Mouse (Mus musculus): ENCODE results near the gene Gm48552. TPM values are rescaled to one million over a fixed set of nuclear protein-coding genes. Genes with fewer than 3 reads are reported as not detected.

Gene Gm48552
- polyA plus RNA-seq, 1 experiment from 2014 or later, result 0.44 TPM

- peak overlapping the region; percentile 84 for H3K27ac ChIP-seq (ENCODE audit: low read length)
- peak overlapping the region; percentile 87 for H3K4me3 ChIP-seq (ENCODE audit: low read depth, low read length)
- H3K4me1 ChIP-seq (ENCODE audit: control insufficient read depth, low read depth, low read length), result peaks cover 74% of the 10 kb centered on the region
- no peaks in the 10 kb centered on the region for H3K27me3 ChIP-seq (ENCODE audit: control insufficient read depth, insufficient read depth, low read depth, low read length)
- H3K9ac ChIP-seq (ENCODE audit: low read depth, low read length), result peak overlapping the region; percentile 97
- H3K9me3 ChIP-seq (replicated peaks; ENCODE audit: control insufficient read depth, low read length), result no peaks in the 10 kb centered on the region
- no peak for ATAC-seq (ENCODE audit: low read depth)
- 21% methylated on average over 1 of the region's 1 CpGs for WGBS (ENCODE audit: insufficient replicate concordance)
- peaks cover 5% of the 10 kb centered on the region; the same call in 1 of the 2 replicates for H3K36me3 ChIP-seq (ENCODE audit: control insufficient read depth, insufficient read depth)
- peak overlapping the region; percentile 92 for H3K4me2 ChIP-seq (ENCODE audit: low read depth, low read length)
Observed at GRCm38 (mm10) chr10:81358841-81359240, 30.0 kb upstream of the Gm48552 start.

GRCm38 (mm10) chr10:81360721-81361120 lies 28.1 kb upstream of the Gm48552 start:
- Histone ChIP-seq H3K27me3 (ENCODE audit: control insufficient read depth, insufficient read depth, low read depth, low read length) (no peaks in the 10 kb centered on the region), H3K4me1 (ENCODE audit: control insufficient read depth, low read depth, low read length) (peaks cover 89% of the 10 kb centered on the region), H3K4me2 (ENCODE audit: low read depth, low read length) (peak overlapping the region; percentile 21; the same call in 1 of the 2 replicates), H3K27ac (ENCODE audit: low read length) (peak overlapping the region; percentile 84), H3K9ac (ENCODE audit: low read depth, low read length) (peak overlapping the region; percentile 43; the same call in 1 of the 2 replicates), H3K4me3 (ENCODE audit: low read depth, low read length) (no peak overlapping the region), H3K9me3 (replicated peaks; ENCODE audit: control insufficient read depth, low read length) (no peaks in the 10 kb centered on the region), H3K36me3 (ENCODE audit: control insufficient read depth, insufficient read depth) (peaks cover 9% of the 10 kb centered on the region)
- 65% methylated on average over 8 of the region's 8 CpGs for WGBS (ENCODE audit: insufficient replicate concordance)
- ATAC-seq (ENCODE audit: low read depth), result no peak

GRCm38 (mm10) chr10:81362336-81362949 lies 26.4 kb upstream of the Gm48552 start:
- no peaks in the 10 kb centered on the region for H3K27me3 ChIP-seq (ENCODE audit: control insufficient read depth, insufficient read depth, low read depth, low read length)
- peaks cover 90% of the 10 kb centered on the region for H3K4me1 ChIP-seq (ENCODE audit: control insufficient read depth, low read depth, low read length)
- WGBS (ENCODE audit: insufficient replicate concordance), result 22% methylated on average over 12 of the region's 12 CpGs
- H3K9me3 ChIP-seq (replicated peaks; ENCODE audit: control insufficient read depth, low read length), result no peaks in the 10 kb centered on the region
- peaks cover 26% of the 10 kb centered on the region for H3K36me3 ChIP-seq (ENCODE audit: control insufficient read depth, insufficient read depth)
- H3K9ac ChIP-seq (ENCODE audit: low read depth, low read length), result peak overlapping the region; percentile 47
- peak overlapping the region; percentile 55 for H3K4me2 ChIP-seq (ENCODE audit: low read depth, low read length)
- peak overlapping the region; percentile 84 for H3K27ac ChIP-seq (ENCODE audit: low read length)
- peak; percentile 85 for ATAC-seq (ENCODE audit: low read depth)
- H3K4me3 ChIP-seq (ENCODE audit: low read depth, low read length), result peak overlapping the region; percentile 22; the same call in 1 of the 2 replicates

DNA sequence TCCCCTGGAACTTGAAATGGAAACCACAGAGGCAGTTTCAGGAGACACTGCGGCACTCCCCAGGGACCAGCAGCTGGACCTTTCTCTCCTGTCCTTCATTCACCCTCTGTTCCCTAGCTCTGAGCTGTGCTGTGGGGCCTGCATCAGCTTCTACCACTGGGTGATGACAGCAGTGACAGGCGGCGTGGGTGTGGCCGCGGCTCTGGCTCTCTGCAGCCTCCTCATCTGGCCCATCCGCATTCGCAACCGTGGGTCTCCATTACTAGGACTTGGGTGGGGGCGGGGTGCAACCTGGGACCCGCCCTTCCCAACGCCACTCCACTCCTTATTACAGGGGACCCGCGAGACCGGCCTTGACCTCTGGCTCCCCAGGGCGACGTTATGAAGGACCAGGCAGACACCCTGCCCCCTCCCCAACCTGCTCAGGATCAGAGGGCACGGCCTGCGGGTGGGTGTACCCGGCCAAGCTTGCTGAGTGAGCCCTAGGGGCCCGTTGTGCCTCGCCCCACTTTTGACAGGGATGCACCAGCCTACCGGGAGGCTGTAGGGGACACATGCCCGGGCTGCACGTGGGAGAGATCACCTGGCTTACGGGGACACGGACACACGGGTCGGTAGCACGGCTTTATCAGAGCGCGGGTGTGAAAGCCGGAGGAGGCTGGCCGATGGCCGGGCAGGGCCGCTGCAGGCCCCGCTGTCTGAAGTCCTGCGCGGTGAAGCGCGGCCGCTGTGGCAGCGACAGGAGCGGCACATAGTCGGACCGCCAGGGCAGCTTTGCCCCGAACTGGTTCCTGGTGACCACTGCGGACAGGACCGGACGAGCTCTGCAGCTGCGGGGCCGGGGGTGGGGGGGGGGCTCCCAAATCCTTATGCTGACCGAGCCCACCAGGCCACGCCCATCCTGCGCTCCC lies 25.1 kb upstream of the Gm48552 start:
- H3K36me3 ChIP-seq (ENCODE audit: control insufficient read depth, insufficient read depth), result peaks cover 38% of the 10 kb centered on the region
- H3K27ac ChIP-seq (ENCODE audit: low read length), result peak overlapping the region; percentile 84
- H3K27me3 ChIP-seq (ENCODE audit: control insufficient read depth, insufficient read depth, low read depth, low read length), result no peaks in the 10 kb centered on the region
- peak overlapping the region; percentile 55; the same call in 1 of the 2 replicates for H3K4me2 ChIP-seq (ENCODE audit: low read depth, low read length)
- 62% methylated on average over 54 of the region's 54 CpGs for WGBS (ENCODE audit: insufficient replicate concordance)
- ATAC-seq (ENCODE audit: low read depth), result no peak
- no peaks in the 10 kb centered on the region for H3K9me3 ChIP-seq (replicated peaks; ENCODE audit: control insufficient read depth, low read length)
- H3K4me3 ChIP-seq (ENCODE audit: low read depth, low read length), result no peak overlapping the region
- peak overlapping the region; percentile 47 for H3K9ac ChIP-seq (ENCODE audit: low read depth, low read length)
- H3K4me1 ChIP-seq (ENCODE audit: control insufficient read depth, low read depth, low read length), result peaks cover 85% of the 10 kb centered on the region

DNA sequence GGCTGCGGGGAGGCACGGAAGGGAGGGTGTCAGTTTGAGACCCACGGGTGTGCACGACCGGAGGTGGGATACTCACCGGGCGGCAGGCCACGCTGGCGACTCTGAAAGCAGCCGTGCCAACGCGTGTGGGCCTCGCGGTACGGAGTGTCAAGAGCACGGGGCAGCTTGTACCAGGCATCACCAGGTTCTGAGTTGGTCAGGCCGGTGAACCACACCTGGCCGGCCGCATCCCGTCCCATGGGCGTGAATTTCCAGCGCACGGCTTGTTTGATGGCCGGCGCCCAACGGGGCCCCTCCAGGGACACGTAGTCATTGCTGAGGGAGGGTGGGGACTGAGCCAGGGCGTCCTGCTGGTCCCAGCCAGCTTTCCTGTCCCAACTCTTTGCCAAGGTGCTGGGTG lies 24.1 kb upstream of the Gm48552 start:
- Histone ChIP-seq H3K9ac (ENCODE audit: low read depth, low read length) (peak overlapping the region; percentile 15; the same call in 1 of the 2 replicates), H3K4me3 (ENCODE audit: low read depth, low read length) (no peak overlapping the region), H3K4me1 (ENCODE audit: control insufficient read depth, low read depth, low read length) (peaks cover 75% of the 10 kb centered on the region), H3K4me2 (ENCODE audit: low read depth, low read length) (no peak overlapping the region), H3K27ac (ENCODE audit: low read length) (peak overlapping the region; percentile 78), H3K36me3 (ENCODE audit: control insufficient read depth, insufficient read depth) (peaks cover 48% of the 10 kb centered on the region), H3K9me3 (replicated peaks; ENCODE audit: control insufficient read depth, low read length) (no peaks in the 10 kb centered on the region), H3K27me3 (ENCODE audit: control insufficient read depth, insufficient read depth, low read depth, low read length) (no peaks in the 10 kb centered on the region)
- no peak for ATAC-seq (ENCODE audit: low read depth)
- WGBS (ENCODE audit: insufficient replicate concordance), result 58% methylated on average over 28 of the region's 28 CpGs

GRCm38 (mm10) chr10:81365073-81365472 lies 23.7 kb upstream of the Gm48552 start:
- H3K4me2 ChIP-seq (ENCODE audit: low read depth, low read length), result no peak overlapping the region
- peaks cover 71% of the 10 kb centered on the region for H3K4me1 ChIP-seq (ENCODE audit: control insufficient read depth, low read depth, low read length)
- no peak for ATAC-seq (ENCODE audit: low read depth)
- no peaks in the 10 kb centered on the region for H3K27me3 ChIP-seq (ENCODE audit: control insufficient read depth, insufficient read depth, low read depth, low read length)
- peak overlapping the region; percentile 15; the same call in 1 of the 2 replicates for H3K9ac ChIP-seq (ENCODE audit: low read depth, low read length)
- peaks cover 52% of the 10 kb centered on the region for H3K36me3 ChIP-seq (ENCODE audit: control insufficient read depth, insufficient read depth)
- no peaks in the 10 kb centered on the region for H3K9me3 ChIP-seq (replicated peaks; ENCODE audit: control insufficient read depth, low read length)
- no peak overlapping the region for H3K4me3 ChIP-seq (ENCODE audit: low read depth, low read length)
- peak overlapping the region; percentile 78 for H3K27ac ChIP-seq (ENCODE audit: low read length)
- WGBS (ENCODE audit: insufficient replicate concordance), result 42% methylated on average over 4 of the region's 4 CpGs

DNA sequence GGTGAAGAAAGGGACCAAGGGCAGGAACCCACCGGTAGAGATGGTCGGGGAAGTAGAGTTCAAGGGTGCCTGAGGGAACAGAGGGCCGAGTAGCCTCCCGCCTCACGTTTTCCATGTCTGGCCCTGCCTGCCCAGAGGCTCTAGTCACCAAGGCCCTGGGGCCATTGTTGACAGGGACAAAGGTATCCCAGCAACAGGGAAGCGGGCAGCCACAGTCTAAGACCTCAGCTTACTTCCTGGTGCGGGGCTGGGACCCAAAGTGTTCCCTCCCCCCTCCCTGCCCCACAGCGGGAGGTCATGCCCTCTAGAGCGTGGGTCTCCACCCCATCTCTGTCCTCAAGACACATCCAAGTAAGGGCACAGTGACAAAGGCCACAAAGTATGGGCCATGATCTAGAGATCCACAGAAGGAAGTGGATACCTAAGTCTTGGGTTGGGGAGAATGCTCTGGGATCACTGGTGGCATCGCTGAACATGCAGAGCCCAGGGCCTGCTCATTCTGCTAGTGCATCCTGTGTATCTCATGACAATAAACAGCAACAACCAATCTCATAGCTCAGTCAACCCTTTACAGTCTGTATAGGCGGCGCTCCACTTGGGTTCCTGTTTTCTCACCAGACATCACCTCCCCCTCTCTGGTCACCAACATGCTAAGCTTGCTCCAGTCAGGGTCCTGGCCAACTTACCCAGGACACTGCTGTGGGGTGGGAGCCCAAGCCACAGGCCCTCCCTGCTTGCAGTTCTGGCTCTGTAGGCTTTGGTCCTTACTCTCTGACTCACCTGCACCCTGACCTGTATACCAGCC lies 22.9 kb upstream of the Gm48552 start, which contains the start of gene 4930404N11Rik:
4930404N11Rik (minus strand) TSS at position 145 of the 805 bp plus-strand sequence.
- peak; percentile 0; the same call in 1 of the 2 replicates for ATAC-seq (ENCODE audit: low read depth)
- Histone ChIP-seq H3K9me3 (replicated peaks; ENCODE audit: control insufficient read depth, low read length) (no peaks in the 10 kb centered on the region), H3K9ac (ENCODE audit: low read depth, low read length) (peak within 1 kb of the TSS; percentile 15; the same call in 1 of the 2 replicates), H3K4me3 (ENCODE audit: low read depth, low read length) (no peak within 1 kb of the TSS), H3K27me3 (ENCODE audit: control insufficient read depth, insufficient read depth, low read depth, low read length) (no peaks in the 10 kb centered on the region), H3K4me1 (ENCODE audit: control insufficient read depth, low read depth, low read length) (peaks cover 63% of the 10 kb centered on the region), H3K27ac (ENCODE audit: low read length) (peak within 1 kb of the TSS; percentile 78), H3K36me3 (ENCODE audit: control insufficient read depth, insufficient read depth) (peaks cover 59% of the 10 kb centered on the region), H3K4me2 (ENCODE audit: low read depth, low read length) (no peak within 1 kb of the TSS)
- 29% methylated on average over 12 of the region's 12 CpGs for WGBS (ENCODE audit: insufficient replicate concordance)

DNA sequence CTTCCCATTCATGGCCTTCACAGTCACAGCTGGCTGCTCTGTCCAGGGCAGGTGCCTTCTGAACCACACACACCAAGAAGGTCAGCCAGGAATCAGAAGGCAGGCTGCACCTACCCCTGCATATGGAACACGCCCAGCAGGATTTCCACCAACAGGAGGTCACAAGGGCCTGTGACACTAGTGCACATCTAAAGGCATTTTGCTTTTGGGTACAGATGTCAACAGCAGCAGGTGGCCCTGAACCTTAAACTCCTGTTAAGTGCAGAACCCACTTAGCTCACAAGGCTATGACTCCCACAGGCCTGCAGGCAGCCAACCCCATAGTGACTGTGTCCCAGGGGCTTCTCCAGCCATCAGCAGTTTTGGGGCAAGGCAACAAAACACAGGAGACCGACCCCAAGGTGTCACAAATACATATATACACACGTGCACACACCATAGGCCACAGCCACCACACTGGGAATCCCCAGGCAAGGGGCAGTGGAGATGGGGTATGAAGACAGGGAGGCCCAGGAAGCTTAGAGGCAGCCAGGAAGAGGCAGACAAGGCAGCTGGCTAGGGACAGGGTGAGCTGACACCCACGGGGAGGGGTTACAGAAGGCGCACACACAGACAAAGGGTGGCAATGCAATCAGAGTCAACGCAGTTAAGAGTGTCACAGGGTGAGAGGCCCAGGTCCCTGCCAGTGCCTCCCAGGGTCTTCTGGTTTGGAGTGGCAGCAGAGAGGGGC lies 22.2 kb upstream of the Gm48552 start:
- 62% methylated on average over 6 of the region's 6 CpGs for WGBS (ENCODE audit: insufficient replicate concordance)
- Histone ChIP-seq H3K4me2 (ENCODE audit: low read depth, low read length) (no peak overlapping the region), H3K9me3 (replicated peaks; ENCODE audit: control insufficient read depth, low read length) (no peaks in the 10 kb centered on the region), H3K27ac (ENCODE audit: low read length) (peak overlapping the region; percentile 78), H3K9ac (ENCODE audit: low read depth, low read length) (no peak overlapping the region), H3K4me3 (ENCODE audit: low read depth, low read length) (no peak overlapping the region), H3K36me3 (ENCODE audit: control insufficient read depth, insufficient read depth) (peaks cover 62% of the 10 kb centered on the region), H3K4me1 (ENCODE audit: control insufficient read depth, low read depth, low read length) (peaks cover 56% of the 10 kb centered on the region), H3K27me3 (ENCODE audit: control insufficient read depth, insufficient read depth, low read depth, low read length) (no peaks in the 10 kb centered on the region)
- peak; percentile 1; the same call in 1 of the 2 replicates for ATAC-seq (ENCODE audit: low read depth)
